Mouse (Mus musculus) left cerebral cortex, adult 6 months (tissue): ENCODE measurements around the gene Vmn2r72. TPM values are rescaled to one million over a fixed set of nuclear protein-coding genes. Genes with fewer than 3 reads are reported as not detected.

ENCODE experiments used
- long read RNA-seq, 2 experiments: library from polyadenylated mRNA; unstranded; transcript quantifications; one replicate each; pipeline ENCODE4 v2.0.0; 2019 to 2020
- polyA plus RNA-seq: library from polyadenylated mRNA; unstranded; fragments of <200 nt; fragmentation: Nextera tagmentation; gene quantifications from 2 replicates; pipeline ENCODE4 v1.2.3, GENCODE M21; 2021

Gene Vmn2r72
- polyA plus RNA-seq: not detected in 2 replicates
- long read RNA-seq, experiment 1: 0 reads
- long read RNA-seq, experiment 2: 0 reads

DNA sequence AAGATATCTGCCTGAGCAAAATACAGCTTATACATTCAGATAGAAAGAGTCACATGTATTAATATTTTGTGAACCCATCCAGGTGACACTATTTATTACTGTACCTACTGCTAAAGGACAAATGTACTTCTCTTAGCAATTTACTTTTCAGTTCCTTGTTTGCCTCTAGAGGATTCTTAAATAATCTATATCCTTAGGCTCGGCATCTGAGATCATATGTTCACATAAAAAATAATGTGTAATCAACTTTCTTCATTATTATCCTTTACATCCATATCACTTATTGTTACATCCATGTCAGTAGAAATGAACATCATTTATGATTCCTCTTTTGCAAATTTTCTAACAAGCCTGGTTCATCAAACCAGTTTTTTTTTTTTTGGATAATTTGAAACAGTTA lies at the start of gene Vmn2r72:
Vmn2r72 (minus strand) TSS at position 101 of the 400 bp plus-strand sequence.

Other genes with a start within 250 kb of the Vmn2r72 start
- gene Vmn2r71, start 192.0 kb downstream of the Vmn2r72 start, polyA plus RNA-seq: not detected in 2 replicates
- not detected in 2 replicates for gene Vmn2r70, start 185.9 kb downstream of the Vmn2r72 start, polyA plus RNA-seq
- gene Vmn2r73, start 121.2 kb upstream of the Vmn2r72 start, polyA plus RNA-seq: not detected in 2 replicates
- gene Vmn2r74, start 206.5 kb upstream of the Vmn2r72 start, polyA plus RNA-seq: not detected in 2 replicates